Mouse (Mus musculus): ENCODE measurements at regions not wholly inside any gene's neighbourhood (a gene's known extent, or its start where the extent isn't known, plus 50 kb on each side); places are given as distances from the start of the nearest gene placed in this dataset.

GRCm38 (mm10) chr5:121078531-121078930, 68.6 kb upstream of the Rph3a start:
- intact Hi-C loops (cut with DNase I), result no loop called here

GRCm38 (mm10) chr5:121076741-121077140, 66.8 kb upstream of the Rph3a start:
- no peak for DNase-seq
- intact Hi-C loops (cut with DNase I), result no loop called here

More at GRCm38 (mm10) chr5:121078531-121078930, 68.6 kb upstream of the Rph3a start:
- peak; percentile 65 to 84 for DNase-seq

DNA sequence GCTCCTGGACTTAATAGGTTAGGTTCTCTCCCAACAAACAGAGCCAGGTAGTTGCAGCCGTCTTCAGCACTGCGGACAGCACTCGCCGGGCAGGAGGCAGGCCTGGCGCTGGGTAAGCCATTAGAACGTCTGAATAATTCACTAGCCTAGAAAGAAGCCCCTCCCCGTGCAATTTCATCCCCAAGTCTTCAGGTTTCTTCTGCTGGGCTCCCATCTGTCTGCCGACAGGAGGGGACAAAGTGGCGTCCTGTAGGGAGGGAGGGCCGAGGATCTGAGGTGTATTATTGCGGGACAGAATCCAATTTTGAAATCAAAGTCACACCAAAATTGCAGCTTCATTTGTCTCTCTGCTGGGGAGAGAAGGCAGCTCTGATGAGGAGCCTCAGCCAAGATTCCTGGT, 58.9 kb upstream of the Rph3a start:
- intact Hi-C loops (cut with DNase I), result no loop called here
- peak; percentile 21 to 43 for DNase-seq

GRCm38 (mm10) chr5:121064721-121065120, 54.8 kb upstream of the Rph3a start:
- DNase-seq, result no peak
- intact Hi-C loops (cut with DNase I), result no loop called here

DNA sequence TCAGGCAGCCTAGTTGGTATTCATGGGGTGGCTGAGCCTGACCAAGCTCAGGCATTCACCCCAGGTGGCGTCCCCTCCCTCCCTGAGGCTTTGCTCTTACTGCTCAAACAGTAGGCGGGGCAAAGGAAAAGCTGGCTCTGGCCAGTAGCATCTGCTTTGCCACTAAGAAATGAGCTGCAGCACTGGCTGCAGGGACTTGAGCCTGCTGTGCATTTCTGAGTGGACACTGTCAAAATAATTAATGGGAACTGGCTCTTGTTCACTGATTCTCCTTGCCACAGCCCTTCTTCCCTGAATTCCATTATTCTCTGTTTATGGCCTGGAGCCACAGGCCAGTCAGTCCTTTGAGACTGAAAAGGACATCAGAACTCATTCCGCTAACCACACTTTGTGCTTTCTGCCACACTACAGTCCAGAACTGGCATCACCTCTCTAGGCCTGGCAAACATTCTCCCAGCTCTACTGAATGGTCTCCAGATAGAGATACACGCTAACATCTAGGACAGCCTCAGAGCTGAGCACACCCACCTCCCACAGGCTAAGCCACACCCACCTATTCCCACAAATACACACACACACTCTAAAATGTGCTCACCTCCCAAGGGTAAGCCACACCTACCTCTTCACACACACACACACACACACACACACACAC, 53.2 kb upstream of the Rph3a start:
- intact Hi-C loops (cut with DNase I), result no loop called here
- DNase-seq, result no peak

DNA sequence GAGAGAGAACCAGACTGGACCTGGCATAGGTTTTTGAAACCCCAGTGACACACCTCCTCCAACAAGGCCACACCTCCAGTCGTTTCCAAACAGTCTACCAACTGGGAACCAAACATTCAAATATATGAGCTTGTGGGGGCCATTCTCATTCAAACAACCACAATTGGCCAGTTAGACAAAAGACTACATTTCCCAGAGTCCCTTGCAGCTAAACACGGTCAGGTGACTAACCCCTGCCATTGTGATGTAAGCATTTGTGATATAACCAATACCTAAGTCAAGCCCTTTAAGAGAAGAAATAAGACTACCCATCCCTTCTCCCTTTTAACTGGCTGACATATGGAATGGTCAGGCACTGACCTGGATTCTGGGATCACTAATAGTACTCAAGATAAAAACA, 51.8 kb upstream of the Rph3a start:
- intact Hi-C loops (cut with DNase I), result no loop called here
- no peak for DNase-seq

Measured in heart, postnatal 14 days (tissue).